Mouse (Mus musculus): ENCODE data around the gene Phc1. TPM values are rescaled to one million over a fixed set of nuclear protein-coding genes. Genes with fewer than 3 reads are reported as not detected.

Phc1 gene
- 6.5 TPM for polyA plus RNA-seq (2017; shearing (Covaris generic))

DNA sequence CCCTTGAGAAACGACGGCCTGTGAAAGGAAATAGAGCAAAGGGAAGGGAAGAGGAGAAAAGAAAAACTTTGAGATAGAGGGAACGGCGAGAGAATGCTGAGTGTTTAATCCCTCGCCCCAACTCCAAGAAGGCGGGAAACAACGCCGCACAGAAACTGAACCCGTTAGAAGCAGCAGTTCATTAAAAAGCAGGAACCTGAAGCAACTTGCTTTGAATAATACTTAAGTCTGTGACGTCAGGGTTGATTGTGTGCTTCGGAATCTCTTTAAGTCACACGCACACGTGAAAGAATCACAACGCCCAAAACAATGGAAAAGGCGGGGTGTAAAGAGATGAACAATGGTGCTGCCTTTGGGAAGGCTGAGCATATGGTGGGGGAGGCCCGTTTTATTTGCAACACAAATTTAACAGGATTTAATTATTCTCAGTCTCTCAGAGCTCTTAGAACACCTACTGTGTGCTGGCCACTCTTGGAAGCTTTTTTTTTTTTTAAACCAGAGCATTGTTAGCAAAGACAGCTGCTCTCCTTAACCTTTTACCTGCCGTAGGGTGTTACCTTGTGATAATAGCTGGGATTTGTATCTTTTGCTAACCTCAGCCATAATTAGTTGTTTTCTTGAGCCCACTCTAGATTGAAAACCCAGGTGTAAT, at the start of gene Phc1:
Phc1 (minus strand) TSS at position 213 of the 652 bp plus-strand sequence.

DNA sequence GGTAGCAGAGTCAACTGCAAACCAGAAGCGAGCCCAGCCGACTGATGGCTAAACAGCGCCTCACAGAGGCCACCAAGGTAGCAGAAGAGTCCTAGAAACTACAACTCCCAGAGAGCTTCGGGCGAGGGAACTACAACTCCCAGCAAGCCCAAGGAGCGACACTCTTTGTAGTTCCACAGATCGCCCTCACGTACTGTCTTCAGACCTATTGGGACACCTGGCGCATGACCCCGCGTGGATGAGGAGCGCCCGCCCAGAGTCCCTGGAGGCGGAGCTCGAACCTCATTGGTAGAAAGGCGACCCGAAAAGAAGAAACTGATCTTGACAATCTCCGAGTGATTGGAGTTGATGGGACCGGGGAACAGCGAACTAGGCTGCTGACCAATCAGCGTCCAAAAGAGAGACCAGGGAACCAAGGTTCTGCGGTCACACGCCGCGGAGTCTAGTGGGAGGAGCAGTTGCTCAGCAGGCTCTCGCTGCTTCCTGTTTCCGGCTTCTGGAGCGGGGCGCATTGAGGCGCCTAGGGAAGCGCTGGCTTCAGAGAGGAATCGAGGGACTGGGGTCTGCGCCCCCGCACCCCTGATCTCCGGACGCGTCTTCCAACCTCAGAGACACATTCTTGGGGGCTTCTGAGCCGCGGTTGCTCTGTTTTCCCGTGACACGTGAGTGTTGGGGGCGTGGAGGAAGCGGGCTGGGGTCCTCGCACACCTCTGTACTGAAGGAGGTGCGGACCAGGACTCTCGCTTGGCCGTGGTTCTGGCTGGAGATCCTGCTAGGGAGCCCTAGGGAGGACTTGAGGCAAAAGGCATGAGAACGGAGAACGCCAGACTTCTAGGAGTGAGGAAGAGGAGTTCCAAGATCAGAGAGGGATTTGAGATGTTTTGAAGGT, 31.6 kb downstream of the Phc1 start, which contains the start of gene M6pr:
M6pr (plus strand) TSS at position 216 of the 889 bp plus-strand sequence.

DNA sequence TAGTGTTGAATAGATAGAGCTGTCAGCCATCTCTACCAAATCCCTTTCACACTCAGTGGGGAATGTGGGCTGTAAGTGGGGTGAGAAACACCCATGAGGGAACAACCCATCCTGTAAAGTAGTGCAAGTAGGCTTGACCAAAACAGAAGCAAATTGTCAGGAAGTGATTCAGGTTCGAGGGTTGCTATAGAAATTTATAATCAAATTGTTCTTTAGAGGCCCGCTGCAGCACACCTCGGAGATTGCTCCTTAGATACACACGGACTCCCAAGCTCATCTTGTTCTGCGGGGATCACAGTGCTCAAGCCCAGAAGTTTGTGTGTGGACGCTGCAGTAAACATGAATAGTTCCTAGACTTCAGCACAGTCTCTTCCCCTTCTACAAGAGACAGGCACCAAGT, 57.6 kb downstream of the Phc1 start, which contains the start of gene Klrg1:
Klrg1 (minus strand) TSS at position 101 of the 400 bp plus-strand sequence.

Other genes with a start within 250 kb of the Phc1 start
- 83.0 TPM for gene Klrg1, start 57.7 kb downstream of the Phc1 start, polyA plus RNA-seq (2017; shearing (Covaris generic))
- gene M6pr, start 31.8 kb downstream of the Phc1 start, polyA plus RNA-seq (2017; shearing (Covaris generic)): 288 TPM
- gene Rimklb, start 158.2 kb upstream of the Phc1 start, polyA plus RNA-seq (2017; shearing (Covaris generic)): not detected
- not detected for gene Mfap5, start 165.3 kb upstream of the Phc1 start, polyA plus RNA-seq (2017; shearing (Covaris generic))
- 0.42 TPM for gene Aicda, start 213.2 kb upstream of the Phc1 start, polyA plus RNA-seq (2017; shearing (Covaris generic))